Mouse (Mus musculus) neural tube, embryonic 15.5 days (tissue): ENCODE measurements around the gene Dmxl2. TPM values are rescaled to one million over a fixed set of nuclear protein-coding genes. Genes with fewer than 3 reads are reported as not detected.

Experiments
- ATAC-seq: fragments of 200-750 bp; cut with Nextera tagmentation; 2 replicates; pipeline ENCODE4 v1.8.0; 2017; ENCODE audit warnings: mild to moderate bottlenecking, moderate TSS enrichment, moderate library complexity; ENCODE audit not compliant: low FRiP score
- H3K27ac ChIP-seq: fragments of 300-500 bp; sonication (generic); replicated peaks from 2 replicates; pipeline ENCODE4 v1.5.1; 2015; ENCODE audit warnings: mild to moderate bottlenecking, inconsistent platforms
- H3K27me3 ChIP-seq: fragments of 300-500 bp; sonication (generic); replicated peaks from 2 replicates; pipeline ENCODE4 v1.6.1; 2015; ENCODE audit warnings: inconsistent platforms
- H3K36me3 ChIP-seq: fragments of 300-500 bp; sonication (generic); 2 replicates; pipeline ENCODE4 v1.6.1; 2015; ENCODE audit warnings: inconsistent platforms
- H3K4me1 ChIP-seq: fragments of 300-500 bp; sonication (generic); 2 replicates; pipeline ENCODE4 v1.6.1; 2015; ENCODE audit warnings: inconsistent platforms
- H3K4me2 ChIP-seq: fragments of 300-500 bp; sonication (generic); 2 replicates; pipeline ENCODE4 v1.6.1; 2015; ENCODE audit warnings: inconsistent platforms, mild to moderate bottlenecking, moderate library complexity
- H3K4me3 ChIP-seq: fragments of 300-500 bp; sonication (generic); replicated peaks from 2 replicates; pipeline ENCODE4 v1.5.1; 2015; ENCODE audit warnings: mild to moderate bottlenecking, inconsistent platforms
- H3K9ac ChIP-seq: fragments of 300-500 bp; sonication (generic); replicated peaks from 2 replicates; pipeline ENCODE4 v1.6.1; 2015; ENCODE audit warnings: mild to moderate bottlenecking, inconsistent platforms
- H3K9me3 ChIP-seq: fragments of 300-500 bp; sonication (generic); replicated peaks from 2 replicates; pipeline ENCODE4 v1.6.1; 2016; ENCODE audit warnings: inconsistent platforms
- WGBS: fragments of 180-500 bp; shearing (Covaris S2); methylation state at CpG from one replicate; pipeline ENCODE4 v1.1.7; 2015; ENCODE audit warnings: mixed read lengths; 5-methylcytosine and 5-hydroxymethylcytosine counted together
- polyA plus RNA-seq: library from polyadenylated mRNA; unstranded; fragments of >200 nt; fragmentation: Nextera tagmentation; extraction: Ambion mirVana; gene quantifications from 2 replicates; pipeline ENCODE4 v1.2.1, GENCODE M21; 2015

The Dmxl2 gene
- polyA plus RNA-seq, 1 experiment from 2014 or later, result 60.5 TPM

DNA sequence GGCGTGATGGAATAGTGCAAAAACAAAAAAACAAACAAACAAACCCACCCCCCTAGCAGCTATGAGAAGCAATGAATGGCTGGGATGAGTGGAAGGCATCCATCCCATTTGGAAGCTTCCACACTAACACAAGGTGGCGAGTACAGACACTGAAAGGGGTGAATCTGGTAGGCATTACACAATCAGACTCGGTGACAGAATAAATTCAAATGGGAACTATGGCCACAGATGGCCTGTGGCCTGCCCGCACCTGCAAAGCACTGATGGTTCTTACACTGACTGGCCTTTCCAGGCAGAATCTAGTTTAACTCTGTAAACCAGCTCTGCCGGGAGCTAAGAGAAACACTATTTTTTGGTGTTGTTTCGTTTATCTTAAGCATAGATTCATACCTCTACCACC, 2.1 kb downstream of the Dmxl2 start:
- 84% methylated on average over 6 of the region's 6 CpGs for WGBS
- peak overlapping the region; percentile 78 for H3K4me2 ChIP-seq
- ATAC-seq, result no peak
- H3K36me3 ChIP-seq, result no peaks in the 10 kb centered on the region
- no peaks in the 10 kb centered on the region for H3K27me3 ChIP-seq
- H3K27ac ChIP-seq, result no peak overlapping the region
- H3K9ac ChIP-seq, result no peak overlapping the region
- no peaks in the 10 kb centered on the region for H3K9me3 ChIP-seq
- peaks cover 28% of the 10 kb centered on the region for H3K4me1 ChIP-seq
- 0 out of 2 replicates have a peak overlapping the region, but pooled peaks have one; percentile 0 for H3K4me3 ChIP-seq

GRCm38 (mm10) chr9:54490431-54490830, 11.0 kb downstream of the Dmxl2 start:
- Histone ChIP-seq H3K9ac (no peak overlapping the region), H3K4me1 (no peaks in the 10 kb centered on the region), H3K27ac (no peak overlapping the region), H3K4me2 (no peak overlapping the region), H3K4me3 (no peak overlapping the region), H3K9me3 (no peaks in the 10 kb centered on the region), H3K27me3 (no peaks in the 10 kb centered on the region), H3K36me3 (no peaks in the 10 kb centered on the region)
- 91% methylated on average over 2 of the region's 2 CpGs for WGBS
- no peak for ATAC-seq

DNA sequence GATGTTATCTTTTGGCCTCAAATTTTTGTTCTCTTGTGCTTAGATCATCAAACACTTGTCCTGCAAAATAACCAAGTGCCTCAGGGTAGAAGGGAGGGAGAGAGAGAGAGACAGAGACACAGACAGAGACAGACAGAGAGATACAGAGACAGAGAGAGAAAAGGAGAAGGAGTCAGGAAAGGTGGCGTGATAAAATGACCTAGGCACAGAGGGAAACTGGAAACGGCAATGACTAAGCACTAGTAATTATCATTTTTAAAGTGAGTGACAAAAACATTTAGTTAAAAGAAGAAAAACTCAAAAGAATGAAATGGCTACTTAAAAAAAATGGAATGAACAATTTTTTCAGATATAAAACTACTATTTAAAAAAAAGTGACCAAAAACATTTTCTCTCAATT, 11.8 kb downstream of the Dmxl2 start:
- WGBS, result 83% methylated on average over 2 of the region's 2 CpGs

DNA sequence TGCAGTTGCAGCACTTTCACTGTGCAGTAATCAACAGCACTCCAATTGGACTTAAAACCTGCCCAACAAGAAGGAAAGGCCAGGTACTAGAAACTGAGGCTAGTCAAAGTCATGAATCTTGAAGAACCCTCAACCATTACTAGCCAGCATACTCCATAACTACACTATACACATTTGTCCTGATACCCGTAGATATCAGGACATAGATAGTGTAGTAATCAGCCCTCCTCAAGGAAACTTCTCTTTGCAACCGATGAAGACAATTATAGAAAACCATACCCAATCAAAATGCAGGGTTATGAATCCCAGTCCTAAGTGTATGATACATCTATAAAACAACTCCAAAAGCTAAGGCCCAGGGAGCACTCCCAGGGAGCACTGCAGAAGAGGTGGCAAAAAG, 16.5 kb downstream of the Dmxl2 start:
- 89% methylated on average over 2 of the region's 2 CpGs for WGBS
- Histone ChIP-seq H3K4me3 (no peak overlapping the region), H3K9ac (no peak overlapping the region), H3K27me3 (no peaks in the 10 kb centered on the region), H3K27ac (no peak overlapping the region), H3K36me3 (no peaks in the 10 kb centered on the region), H3K4me1 (no peaks in the 10 kb centered on the region), H3K9me3 (no peaks in the 10 kb centered on the region), H3K4me2 (no peak overlapping the region)
- no peak for ATAC-seq

More for the DNA sequence above, 11.8 kb downstream of the Dmxl2 start:
- Histone ChIP-seq H3K4me1 (no peaks in the 10 kb centered on the region), H3K4me2 (no peak overlapping the region), H3K27me3 (no peaks in the 10 kb centered on the region), H3K9me3 (no peaks in the 10 kb centered on the region), H3K36me3 (no peaks in the 10 kb centered on the region), H3K9ac (no peak overlapping the region), H3K27ac (no peak overlapping the region), H3K4me3 (no peak overlapping the region)
- ATAC-seq, result no peak

GRCm38 (mm10) chr9:54483215-54483614, 18.2 kb downstream of the Dmxl2 start:
- ATAC-seq, result no peak
- H3K9me3 ChIP-seq, result no peaks in the 10 kb centered on the region
- H3K27ac ChIP-seq, result no peak overlapping the region
- no peaks in the 10 kb centered on the region for H3K4me1 ChIP-seq
- H3K9ac ChIP-seq, result no peak overlapping the region
- no peak overlapping the region for H3K4me2 ChIP-seq
- no peak overlapping the region for H3K4me3 ChIP-seq
- 61% methylated on average over 4 of the region's 4 CpGs for WGBS
- no peaks in the 10 kb centered on the region for H3K27me3 ChIP-seq
- no peaks in the 10 kb centered on the region for H3K36me3 ChIP-seq

DNA sequence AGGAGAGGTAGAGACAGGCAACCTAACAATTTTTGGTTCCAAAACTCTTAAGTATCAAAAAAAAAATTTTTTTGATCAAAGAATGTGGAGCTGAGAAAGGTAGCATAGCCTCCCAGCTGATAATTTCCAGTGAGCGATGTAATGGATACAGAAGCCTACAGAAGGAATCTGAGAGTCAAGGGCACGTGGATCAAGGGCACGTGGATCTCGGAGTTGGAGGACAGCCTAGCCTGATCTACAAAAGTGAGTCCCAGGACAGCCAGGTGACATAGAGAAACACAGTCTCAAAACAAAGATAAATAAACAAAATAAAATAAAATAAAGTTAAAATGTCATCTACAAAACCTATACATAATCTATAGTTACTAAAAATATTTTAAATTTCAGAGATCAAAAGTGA, 18.7 kb downstream of the Dmxl2 start:
- Histone ChIP-seq H3K27ac (no peak overlapping the region), H3K9me3 (no peaks in the 10 kb centered on the region), H3K4me1 (no peaks in the 10 kb centered on the region), H3K36me3 (no peaks in the 10 kb centered on the region), H3K4me3 (no peak overlapping the region), H3K9ac (no peak overlapping the region), H3K4me2 (no peak overlapping the region), H3K27me3 (no peaks in the 10 kb centered on the region)
- no peak for ATAC-seq
- 93% methylated on average over 4 of the region's 4 CpGs for WGBS

- no peak overlapping the region for H3K4me3 ChIP-seq
- H3K9me3 ChIP-seq, result no peaks in the 10 kb centered on the region
- H3K9ac ChIP-seq, result no peak overlapping the region
- no peaks in the 10 kb centered on the region for H3K4me1 ChIP-seq
- H3K36me3 ChIP-seq, result peaks cover 8% of the 10 kb centered on the region; the same call in 1 of the 2 replicates
- no peaks in the 10 kb centered on the region for H3K27me3 ChIP-seq
- no peak overlapping the region for H3K4me2 ChIP-seq
- 85% methylated on average over 1 of the region's 1 CpGs for WGBS
- no peak overlapping the region for H3K27ac ChIP-seq
- ATAC-seq, result no peak
These were observed 22.4 kb downstream of the Dmxl2 start for GRCm38 (mm10) chr9:54479054-54479453.

DNA sequence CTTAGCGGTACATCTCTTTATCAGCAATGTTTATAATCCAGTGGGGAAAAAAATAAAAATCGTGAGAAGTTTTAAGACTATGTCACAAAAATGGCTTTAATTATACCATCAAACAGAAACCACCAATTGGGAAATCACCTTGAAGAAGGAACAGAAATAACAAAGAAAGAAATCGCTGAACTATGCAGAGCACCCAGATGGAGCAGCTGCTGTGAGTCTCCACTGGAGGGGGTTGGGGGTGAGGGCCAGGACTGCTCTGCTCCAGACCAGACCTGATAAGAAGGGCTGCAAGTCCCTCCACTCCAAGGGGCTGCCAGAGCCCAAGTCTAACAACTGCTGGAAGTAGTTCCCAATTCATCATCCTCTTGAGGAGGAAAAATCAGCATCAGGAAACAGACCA, 23.3 kb downstream of the Dmxl2 start:
- Histone ChIP-seq H3K9me3 (no peaks in the 10 kb centered on the region), H3K36me3 (peaks cover 8% of the 10 kb centered on the region; the same call in 1 of the 2 replicates), H3K4me1 (no peaks in the 10 kb centered on the region), H3K9ac (no peak overlapping the region), H3K27me3 (no peaks in the 10 kb centered on the region), H3K4me2 (no peak overlapping the region), H3K27ac (no peak overlapping the region), H3K4me3 (no peak overlapping the region)
- ATAC-seq, result no peak
- WGBS, result 67% methylated on average over 3 of the region's 3 CpGs

DNA sequence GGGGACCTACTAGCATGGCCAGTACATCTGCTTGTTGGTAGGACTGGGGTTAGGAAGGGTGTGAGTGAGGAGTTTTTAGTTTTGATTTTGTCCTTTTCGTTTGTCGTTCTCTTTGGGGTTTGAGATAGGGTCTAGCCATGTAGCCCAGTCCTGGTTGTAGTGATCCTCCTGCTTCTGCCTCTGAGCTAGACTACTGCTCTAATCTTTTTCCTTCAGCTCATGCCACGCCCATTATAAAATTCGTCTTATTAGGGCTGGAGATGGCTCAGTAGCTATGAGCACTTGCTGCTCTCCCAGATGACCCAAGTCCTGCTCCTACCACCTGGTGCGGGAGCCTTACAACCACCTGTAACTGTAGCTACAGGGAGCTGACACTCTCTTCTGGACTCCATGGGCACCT, 26.9 kb downstream of the Dmxl2 start:
- no peak overlapping the region for H3K27ac ChIP-seq
- no peak for ATAC-seq

GRCm38 (mm10) chr9:54474031-54474430, 27.4 kb downstream of the Dmxl2 start:
- no peak for ATAC-seq
- Histone ChIP-seq H3K27ac (no peak overlapping the region), H3K27me3 (no peaks in the 10 kb centered on the region), H3K4me1 (no peaks in the 10 kb centered on the region), H3K36me3 (peaks cover 30% of the 10 kb centered on the region), H3K9me3 (no peaks in the 10 kb centered on the region), H3K9ac (no peak overlapping the region), H3K4me2 (no peak overlapping the region), H3K4me3 (no peak overlapping the region)
- 31% methylated on average over 4 of the region's 4 CpGs for WGBS

More for the DNA sequence above, 26.9 kb downstream of the Dmxl2 start:
- no peaks in the 10 kb centered on the region for H3K4me1 ChIP-seq
- no peak overlapping the region for H3K4me2 ChIP-seq
- 90% methylated on average over 5 of the region's 5 CpGs for WGBS
- H3K4me3 ChIP-seq, result no peak overlapping the region
- no peaks in the 10 kb centered on the region for H3K9me3 ChIP-seq
- peaks cover 27% of the 10 kb centered on the region for H3K36me3 ChIP-seq
- H3K9ac ChIP-seq, result no peak overlapping the region
- no peaks in the 10 kb centered on the region for H3K27me3 ChIP-seq

DNA sequence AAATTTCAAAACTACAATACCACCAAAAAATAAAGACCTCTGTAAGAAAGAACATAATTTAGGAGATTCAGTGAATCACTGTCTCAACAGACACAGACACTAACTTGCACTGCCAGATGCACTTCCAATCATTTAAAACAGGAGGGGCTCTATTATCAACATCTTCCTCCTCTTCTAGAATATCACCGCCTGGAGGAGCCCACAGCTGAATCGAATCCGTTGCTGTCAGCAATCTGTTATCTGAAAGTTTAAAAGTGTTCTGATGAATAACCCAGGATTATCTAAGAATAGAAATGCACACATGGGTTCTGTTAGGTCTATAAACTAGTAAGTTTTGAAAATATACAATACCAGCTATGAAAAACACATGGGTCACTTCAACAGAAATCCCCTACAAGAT, 28.6 kb downstream of the Dmxl2 start:
- Histone ChIP-seq H3K4me1 (no peaks in the 10 kb centered on the region), H3K27me3 (no peaks in the 10 kb centered on the region), H3K27ac (no peak overlapping the region), H3K9ac (no peak overlapping the region), H3K4me2 (no peak overlapping the region), H3K9me3 (no peaks in the 10 kb centered on the region), H3K36me3 (peaks cover 30% of the 10 kb centered on the region), H3K4me3 (no peak overlapping the region)
- 70% methylated on average over 3 of the region's 3 CpGs for WGBS
- ATAC-seq, result no peak

GRCm38 (mm10) chr9:54469339-54469738, 32.1 kb downstream of the Dmxl2 start:
- peaks cover 29% of the 10 kb centered on the region for H3K36me3 ChIP-seq
- no peak overlapping the region for H3K27ac ChIP-seq
- H3K4me2 ChIP-seq, result no peak overlapping the region
- H3K27me3 ChIP-seq, result no peaks in the 10 kb centered on the region
- no peak overlapping the region for H3K4me3 ChIP-seq
- no peaks in the 10 kb centered on the region for H3K9me3 ChIP-seq
- H3K9ac ChIP-seq, result no peak overlapping the region
- WGBS, result 92% methylated on average over 2 of the region's 2 CpGs
- ATAC-seq, result no peak
- H3K4me1 ChIP-seq, result no peaks in the 10 kb centered on the region

DNA sequence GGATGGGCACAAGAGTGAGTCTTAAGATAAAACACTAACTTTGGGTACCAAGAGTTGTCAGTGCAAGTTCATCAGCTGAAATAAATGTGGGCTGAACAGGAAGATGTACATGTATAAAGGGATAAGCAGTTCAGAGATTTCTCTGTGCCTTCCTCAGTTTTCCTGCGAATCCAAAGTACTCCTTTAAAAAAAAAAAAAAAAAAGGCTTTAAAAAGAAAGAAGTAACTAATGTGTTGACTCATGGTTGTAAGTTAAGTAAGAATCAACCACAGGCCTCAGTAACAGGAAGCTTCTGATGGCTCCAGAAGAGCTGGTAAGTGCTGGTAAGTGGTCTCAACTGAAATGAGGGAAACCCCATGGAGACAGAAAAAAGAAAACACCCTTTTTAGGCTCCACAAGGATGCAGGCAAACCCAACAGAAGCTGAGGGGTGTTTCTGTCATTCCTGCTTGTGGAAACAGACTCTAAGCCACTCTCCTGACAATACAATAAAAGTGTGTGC, 33.9 kb downstream of the Dmxl2 start:
- no peak for ATAC-seq
- no peak overlapping the region for H3K4me3 ChIP-seq
- no peaks in the 10 kb centered on the region for H3K4me1 ChIP-seq
- H3K9ac ChIP-seq, result no peak overlapping the region
- H3K36me3 ChIP-seq, result peaks cover 31% of the 10 kb centered on the region
- no peak overlapping the region for H3K27ac ChIP-seq
- H3K27me3 ChIP-seq, result no peaks in the 10 kb centered on the region
- H3K9me3 ChIP-seq, result no peaks in the 10 kb centered on the region
- WGBS, result 90% methylated on average over 1 of the region's 1 CpGs
- H3K4me2 ChIP-seq, result no peak overlapping the region
